Mouse (Mus musculus): Measurements from ENCODE around the gene Ppp2r5c.

The Ppp2r5c gene

DNA sequence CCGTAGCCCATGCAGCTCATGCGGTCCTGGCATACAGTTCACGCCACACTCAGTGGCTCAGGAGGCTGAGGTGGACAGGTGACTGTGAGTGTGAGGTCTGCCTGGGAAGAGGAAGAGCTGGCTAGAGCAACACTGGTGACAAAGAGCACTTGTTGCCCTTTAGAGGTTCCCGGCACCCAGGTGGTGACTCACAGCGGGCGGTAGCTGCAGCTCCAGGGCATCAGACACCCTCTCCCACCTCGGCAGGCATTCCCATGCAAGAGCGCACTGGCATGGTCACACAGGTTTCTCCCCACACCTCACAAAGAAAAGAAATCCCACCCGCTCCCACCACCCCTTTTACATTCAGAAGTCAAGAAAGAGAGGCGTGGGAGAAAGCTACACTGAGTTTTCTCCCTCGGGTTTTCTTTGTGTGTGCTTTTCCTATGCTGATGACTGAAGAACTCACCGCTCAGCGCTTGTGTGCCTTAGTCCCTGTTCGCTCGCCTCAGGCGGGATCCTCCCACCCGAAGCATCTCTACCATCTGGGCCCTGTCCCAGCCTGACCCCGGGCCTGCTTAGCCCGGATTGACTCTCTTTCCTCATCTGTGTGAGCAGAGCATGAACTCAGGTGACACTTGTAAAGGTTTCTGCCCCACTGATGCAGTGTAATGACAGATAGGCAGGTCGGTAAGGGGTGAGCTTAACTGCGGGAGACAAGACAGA lies 108.8 kb downstream of the Ppp2r5c start:
- DNase-seq (ENCODE audit: low spot score in 2 of 2) = no peak

DNA sequence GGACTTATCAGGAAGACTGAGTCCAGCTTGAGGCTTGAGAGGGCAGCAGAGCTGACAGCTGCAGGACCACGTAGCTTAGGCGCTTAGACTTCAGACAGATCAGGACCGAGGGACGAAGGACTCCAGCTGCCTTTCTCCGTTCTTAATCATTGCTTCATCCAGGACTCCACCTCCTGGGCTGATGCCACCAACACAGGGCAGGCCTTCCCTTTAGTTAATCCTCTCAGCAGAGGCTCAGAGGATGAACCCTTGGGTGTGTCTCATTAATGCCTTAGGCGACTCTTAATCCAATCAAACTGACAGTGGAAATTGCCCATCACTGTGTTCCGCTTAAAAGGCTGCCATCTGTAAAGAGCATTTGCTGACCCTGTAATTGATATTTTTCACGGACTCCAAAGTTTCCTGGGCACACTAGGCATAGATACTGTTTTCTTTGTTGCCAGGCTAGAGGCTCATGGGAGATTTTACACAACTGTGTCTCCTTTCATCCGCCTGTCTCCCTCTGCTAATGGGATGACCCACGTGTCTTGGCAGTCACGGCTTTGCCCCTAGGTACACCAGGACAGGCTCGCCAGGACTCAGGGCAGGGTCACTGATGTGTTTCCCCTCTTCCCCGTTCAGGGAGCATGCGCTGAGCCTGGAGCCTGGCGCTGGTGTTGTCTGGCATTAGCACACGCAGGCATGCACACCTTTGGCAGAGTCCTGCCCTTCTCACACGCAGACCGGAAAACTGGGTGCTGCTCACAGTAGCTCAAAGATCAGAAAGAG lies 110.1 kb downstream of the Ppp2r5c start:
- DNase-seq (ENCODE audit: low spot score in 2 of 2) = no peak

DNA sequence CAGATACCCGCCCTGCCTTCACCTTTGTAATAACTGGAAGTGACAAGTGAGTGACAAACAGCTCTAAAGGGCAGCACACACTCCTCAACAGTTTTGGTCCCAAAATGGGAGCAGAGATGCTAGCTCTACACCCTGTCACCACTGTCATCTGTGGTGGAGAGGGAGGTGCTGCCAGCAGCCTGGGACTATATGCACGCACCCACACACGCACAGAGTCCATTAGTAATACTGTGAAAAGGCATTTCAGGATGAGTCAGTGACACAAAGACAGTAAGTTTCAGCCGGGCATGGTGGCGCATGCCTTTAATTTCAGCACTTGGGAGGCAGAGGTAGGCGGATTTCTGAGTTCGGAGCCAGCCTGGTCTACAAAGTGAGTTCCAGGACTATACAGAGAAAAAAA lies 111.3 kb downstream of the Ppp2r5c start:
- DNase-seq (ENCODE audit: low spot score in 2 of 2) = no peak

DNA sequence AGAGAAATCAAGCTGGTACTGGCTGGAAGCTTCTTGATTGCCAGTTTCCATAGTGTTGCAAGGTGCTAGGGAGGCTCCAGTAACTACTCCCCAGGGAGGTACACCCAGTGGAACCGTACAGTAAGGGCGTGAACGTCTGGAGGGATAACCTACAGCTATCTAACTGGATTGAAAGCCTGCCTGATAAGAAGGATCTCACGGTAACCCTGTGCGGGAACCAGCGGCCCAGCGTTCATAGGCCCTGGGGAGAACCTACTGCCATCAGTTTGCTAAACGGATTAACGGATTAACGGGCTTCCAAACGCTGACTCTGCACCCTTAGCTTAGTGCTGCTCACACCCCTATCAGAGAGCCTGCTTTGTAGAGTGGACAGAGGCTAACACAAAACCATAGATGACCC lies 116.5 kb downstream of the Ppp2r5c start:
- DNase-seq (ENCODE audit: low spot score in 2 of 2) = no peak

DNA sequence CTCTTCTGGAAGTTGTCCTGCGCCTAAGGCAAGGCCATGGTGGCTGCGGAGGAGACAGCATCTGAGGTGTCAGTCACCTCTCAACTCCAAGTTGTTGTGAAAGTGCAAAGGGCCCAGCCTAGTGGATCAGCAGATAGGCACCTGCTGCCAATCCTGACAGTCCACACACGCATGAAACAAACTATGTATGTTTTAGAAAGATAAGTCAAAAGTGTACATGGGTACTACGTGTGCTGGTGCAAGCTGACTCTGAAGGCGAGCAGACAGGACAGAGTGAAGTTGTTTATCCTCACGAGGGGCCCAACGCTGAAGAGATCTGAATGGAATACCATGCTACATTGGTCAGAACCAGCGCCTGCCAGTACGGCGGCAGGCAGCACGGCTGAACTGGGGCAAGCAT lies 117.9 kb downstream of the Ppp2r5c start:
- DNase-seq (ENCODE audit: low spot score in 2 of 2) = no peak

DNA sequence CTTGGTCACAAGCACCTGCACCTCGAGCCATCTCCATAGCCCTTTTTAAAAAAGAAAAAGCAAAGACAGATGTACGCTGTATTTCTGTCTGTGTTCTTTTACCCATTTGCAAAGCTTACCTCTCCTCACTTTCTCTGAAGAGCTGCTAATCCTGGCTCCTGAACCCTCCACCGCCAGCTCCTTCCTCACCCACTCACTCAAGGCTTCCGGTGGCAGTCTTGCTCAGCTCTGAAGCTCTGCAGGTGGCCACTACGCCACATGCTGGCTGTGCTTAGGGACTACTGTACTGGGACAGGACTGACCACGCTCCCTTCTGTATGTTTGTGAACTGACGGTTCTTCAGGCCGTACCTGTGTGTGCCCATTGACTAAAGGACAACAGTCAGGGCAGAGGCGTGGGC lies 119.4 kb downstream of the Ppp2r5c start:
- DNase-seq (ENCODE audit: low spot score in 2 of 2) = no peak

DNA sequence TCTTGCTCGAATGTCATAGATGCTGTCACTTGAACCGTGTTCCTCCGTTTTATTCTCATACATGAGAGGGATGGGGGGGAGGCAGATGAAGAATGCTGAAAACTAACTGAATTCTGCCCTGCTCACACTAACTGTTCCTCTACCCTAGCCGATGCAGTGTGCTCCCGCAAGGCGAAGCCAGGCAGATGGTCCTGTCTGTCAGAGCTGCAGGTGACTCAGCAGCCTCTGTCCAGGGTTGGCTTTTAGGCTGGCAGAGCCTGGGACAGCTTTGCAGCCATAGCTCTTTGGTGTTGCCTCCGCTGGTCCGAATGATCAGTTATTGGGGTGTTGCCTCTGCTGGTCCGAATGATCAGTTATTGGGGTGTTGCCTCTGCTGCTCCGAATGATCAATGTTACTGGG lies 124.1 kb downstream of the Ppp2r5c start:
- no peak for DNase-seq (ENCODE audit: low spot score in 2 of 2)

DNA sequence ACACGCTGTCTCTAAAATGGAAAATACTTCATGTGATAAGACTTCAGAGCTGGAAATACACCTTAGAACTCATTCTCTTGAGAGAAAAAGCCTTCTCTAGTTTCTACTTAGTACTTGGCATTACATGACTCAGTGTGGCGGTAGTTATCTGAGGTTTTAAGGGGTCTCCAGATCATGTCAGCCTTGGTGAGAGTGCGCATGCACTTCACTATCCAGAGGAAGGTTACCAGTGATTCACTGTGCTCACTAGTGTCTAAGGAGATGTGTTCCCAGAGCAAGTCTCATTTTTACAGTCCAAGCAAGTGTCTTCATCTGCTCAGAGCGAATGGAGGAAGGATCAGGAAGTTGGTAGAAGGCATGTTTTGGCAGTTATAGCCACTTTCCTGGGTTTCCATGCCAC lies 125.4 kb downstream of the Ppp2r5c start:
- DNase-seq (ENCODE audit: low spot score in 2 of 2) = no peak

DNA sequence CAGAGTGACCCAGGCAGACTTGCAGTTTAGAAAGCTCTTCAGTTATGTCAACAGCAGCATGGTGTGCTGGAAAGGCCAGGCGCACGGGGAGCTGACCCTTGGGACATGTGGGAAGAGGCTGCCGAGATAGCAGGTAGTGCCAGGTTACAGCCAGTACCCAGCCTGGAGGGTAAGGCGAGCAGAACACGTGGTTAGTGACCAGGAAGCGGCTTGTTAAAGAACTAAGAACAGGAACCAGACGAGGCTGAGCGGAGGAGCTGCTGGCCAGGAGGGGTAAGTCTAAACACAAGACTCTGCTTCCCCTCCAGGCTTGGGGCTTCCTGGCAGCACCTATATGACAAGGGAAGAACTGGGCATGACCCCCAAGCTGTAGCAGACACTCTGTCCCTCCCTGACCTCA lies 126.7 kb downstream of the Ppp2r5c start:
- no peak for DNase-seq (ENCODE audit: low spot score in 2 of 2)

DNA sequence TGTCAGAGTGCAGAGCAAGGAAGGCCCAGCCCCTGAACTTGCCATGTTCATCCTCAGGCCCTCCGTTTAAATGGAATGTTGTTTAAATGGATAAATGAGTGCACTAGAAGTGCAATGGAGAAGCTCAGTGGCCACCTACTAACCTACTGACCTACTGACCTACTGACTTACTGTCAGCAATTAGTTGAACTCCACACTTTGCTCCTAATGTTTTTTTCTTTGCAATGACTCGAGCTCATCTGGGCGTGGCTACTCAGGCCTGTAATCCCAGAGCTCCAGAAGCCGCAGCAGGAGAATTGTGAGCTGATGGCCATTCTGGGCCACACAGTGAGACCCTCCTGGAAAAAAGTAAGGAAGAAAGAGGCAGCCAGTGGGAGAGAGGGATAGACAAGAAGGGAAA lies 129.0 kb downstream of the Ppp2r5c start:
- no peak for DNase-seq (ENCODE audit: low spot score in 2 of 2)

DNA sequence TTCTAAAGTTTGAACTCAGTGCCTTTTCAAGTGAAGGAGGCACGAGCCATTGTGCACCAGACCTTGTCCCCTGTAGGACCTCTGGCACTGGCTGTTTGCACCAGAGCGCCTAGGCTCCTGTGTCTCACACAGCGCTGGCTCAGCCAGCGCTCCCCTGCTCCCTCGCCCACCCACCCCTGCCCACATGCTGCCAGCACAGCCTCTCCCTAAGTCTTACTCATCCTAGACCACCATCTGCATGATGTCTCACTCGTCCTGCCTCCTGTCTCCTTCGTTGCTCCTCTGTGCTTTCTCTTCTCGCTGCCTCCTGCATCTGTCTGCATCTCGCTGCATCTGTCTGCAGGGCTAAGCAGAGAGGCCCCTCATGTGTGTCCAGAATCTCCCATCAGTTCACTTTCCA lies 131.4 kb downstream of the Ppp2r5c start:
- no peak for DNase-seq (ENCODE audit: low spot score in 2 of 2)

DNA sequence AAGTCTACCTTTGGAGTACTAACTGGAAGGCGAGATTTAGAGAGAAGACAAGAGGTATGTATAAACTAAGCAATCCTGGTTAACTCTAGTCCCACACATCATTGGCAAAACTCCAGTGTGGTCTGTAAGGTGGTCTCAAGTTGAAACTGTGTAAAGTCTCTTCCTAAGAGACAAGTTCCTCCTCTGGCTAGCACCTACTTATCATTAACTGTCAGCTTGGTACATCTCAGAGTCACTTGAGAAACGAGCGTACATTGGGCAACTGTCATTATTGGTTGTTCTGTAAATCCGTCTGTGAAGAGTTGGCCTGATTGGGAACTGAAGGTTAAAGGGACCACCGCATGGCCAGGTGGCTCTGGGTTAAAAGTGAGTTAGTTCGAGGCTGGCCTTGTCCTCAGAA lies 141.7 kb downstream of the Ppp2r5c start:
- DNase-seq (ENCODE audit: low spot score in 2 of 2) = no peak

DNA sequence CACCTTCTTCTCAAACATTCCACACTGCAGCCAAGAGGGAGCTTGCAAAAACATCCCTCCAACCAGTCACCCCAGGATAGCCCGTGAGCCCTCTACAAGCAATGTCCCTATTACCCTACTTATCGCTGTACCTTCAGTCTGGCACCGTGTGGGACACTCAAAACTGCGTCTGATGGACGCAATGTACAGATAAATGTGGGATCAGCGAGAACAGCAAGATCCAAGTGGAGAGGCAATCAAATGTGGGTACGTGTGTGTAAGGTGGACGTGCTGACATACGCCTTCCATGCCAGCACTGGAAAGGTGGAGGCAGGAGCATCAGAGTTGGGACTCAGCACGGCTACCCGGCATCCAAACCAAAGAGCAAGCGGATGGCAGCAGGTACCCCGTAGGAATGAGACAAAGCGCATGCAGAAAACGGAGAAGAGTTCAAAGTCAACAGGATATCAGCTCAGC lies 143.9 kb downstream of the Ppp2r5c start:
- DNase-seq (ENCODE audit: low spot score in 2 of 2) = no peak

DNA sequence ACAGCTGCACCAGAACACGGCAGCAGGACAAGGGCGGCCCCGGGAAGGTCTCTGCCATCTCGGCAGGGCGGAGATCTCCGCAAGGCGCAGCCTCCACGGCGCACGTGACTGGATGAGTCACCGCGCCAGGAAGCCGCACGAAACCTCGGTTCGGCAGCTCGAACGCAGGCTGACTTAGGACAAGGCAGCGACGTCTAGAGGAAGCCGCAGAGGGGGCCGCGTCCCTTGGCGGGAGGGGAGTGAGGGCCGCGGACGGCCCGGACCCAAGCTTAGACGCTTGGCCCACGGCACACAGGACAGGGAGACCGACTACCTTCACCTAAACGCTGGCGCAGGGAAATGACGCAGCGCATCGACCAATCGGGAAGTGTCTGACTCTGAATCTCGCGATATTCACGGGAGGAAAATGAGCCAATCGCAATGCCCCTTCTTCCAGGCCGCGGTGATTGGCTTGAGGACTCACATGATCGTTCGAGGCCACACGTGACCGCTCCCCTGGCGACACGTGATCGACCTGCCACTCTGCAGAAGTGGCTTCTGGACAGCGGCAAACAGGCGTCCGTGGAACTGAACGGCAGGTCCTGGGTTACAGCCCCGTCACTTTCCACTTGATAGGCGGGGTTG lies 144.5 kb downstream of the Ppp2r5c start:
- peak; percentile 98 to 99 for DNase-seq (ENCODE audit: low spot score in 2 of 2)

DNA sequence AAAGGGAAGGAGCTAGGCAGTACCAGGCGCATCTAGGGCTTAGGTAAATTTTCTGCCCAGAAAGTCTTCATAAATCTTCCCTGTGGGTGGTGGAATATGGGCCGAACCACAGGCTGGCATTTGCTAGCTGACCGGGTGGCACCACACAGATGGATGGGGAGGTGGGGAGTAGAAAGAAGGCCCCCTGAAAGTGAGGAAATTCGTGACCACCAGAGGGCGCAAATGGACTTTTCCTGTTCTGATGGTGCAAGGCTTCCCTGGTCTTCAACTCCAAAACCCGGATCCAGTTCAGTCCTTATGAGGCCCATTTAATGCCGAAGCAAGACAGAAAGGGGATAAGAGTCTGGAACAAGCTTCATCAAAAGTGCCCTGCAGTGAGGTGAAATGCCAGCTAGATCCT lies 151.6 kb downstream of the Ppp2r5c start:
- peak; percentile 22 to 41 for DNase-seq (ENCODE audit: low spot score in 2 of 2)

DNA sequence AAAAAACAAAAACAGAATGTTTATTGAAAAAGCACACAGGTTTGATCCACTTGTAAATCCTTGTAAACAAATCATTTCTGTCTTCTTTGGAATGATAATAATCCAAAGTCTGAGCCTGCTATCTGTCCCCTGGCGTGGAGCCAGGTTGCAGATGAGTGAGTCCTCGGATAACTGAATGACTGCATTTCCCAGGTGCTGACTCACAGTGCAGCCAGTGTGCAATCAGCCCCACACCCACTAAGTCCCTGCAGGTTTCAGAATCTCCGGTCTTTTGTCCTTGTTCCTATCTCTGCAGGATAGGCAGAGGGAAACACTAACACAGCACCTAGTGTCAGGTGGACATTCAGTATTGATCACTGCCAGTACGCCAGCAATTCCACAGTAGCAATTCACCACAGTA lies 152.9 kb downstream of the Ppp2r5c start:
- no peak for DNase-seq (ENCODE audit: low spot score in 2 of 2)

DNA sequence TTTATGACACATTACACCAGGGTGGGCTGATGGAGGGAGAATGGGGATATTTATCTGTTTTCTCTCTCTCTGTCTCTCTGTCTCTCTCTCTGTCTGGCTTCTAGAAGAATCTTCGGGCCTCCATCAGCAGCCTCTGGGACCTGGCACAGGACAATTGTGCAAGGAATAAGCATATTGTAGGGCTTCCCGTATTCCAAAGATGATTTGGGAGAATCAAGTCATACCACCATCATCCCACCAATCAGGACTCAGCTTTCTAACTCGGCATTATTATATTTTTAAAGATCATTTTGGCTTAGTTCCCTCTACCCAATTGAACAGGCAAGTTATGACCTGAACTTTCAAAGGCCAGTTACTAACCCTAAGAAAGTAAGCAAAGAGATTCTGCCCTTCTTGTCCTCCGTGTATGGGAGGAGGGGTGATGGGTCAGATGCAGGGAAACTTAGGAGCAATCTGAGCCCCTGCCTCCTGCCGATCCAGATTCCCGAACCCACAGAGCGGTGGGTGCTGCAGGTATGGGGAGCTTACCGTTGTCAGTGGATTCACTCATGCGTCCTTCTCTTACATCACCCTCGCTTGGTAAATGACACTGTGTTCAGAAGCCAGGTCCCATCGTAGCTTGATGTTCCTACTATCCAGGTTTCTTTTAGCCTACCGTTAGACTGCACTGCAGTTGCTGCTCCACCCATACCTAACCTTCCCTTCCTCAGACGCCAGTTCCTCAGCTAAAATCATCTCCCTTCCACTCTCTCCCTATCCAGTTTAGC lies 153.5 kb downstream of the Ppp2r5c start:
- DNase-seq (ENCODE audit: low spot score in 2 of 2) = no peak

DNA sequence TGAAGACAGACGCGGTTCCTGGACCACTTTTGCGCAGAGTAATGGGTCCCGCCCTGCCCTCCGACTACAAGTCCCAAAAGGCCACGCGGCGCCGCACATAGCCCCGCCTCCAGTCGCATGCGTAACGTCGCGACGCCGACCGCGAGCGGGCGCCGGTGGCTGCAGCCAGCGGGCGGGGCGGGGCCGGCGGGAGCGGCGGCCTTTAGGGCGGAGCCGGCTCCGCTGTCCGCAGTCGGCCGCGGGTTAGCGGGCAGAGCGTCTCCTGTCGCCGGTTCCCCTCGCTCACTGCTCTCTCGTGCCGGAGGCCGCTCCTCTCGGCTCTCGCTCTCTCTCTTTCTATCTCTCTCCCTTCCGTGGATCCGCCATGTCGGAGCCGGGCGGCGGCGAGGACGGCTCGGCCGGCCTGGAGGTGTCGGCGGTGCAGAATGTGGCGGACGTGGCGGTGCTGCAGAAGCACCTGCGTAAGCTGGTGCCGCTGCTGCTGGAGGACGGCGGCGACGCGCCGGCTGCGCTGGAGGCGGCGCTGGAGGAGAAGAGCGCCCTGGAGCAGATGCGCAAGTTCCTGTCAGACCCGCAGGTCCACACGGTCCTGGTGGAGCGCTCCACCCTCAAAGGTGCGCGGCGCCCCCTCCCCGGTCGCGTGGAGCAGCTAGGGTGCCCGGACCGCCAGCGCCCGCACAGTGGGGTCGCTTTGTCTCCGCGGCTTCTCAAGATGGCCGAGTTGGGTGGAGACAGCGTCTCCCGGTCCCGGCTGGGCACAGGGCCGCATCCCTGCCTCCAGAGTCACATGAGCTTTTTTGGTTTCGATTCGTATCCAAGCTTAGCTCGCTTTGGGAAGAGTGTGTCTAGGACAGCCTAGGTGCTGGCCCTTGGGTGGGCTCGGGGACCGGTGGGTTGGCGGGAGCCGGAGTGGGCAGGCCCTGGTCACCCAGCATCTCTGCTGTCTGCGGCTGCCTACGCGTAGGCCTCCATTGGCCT lies 154.6 kb downstream of the Ppp2r5c start, which contains the start of gene Dync1h1:
Gene Dync1h1, plus strand, starts transcription at position 212 of the 978 bp plus-strand sequence.
- DNase-seq (ENCODE audit: low spot score in 2 of 2) = peak; percentile 93 to 94

DNA sequence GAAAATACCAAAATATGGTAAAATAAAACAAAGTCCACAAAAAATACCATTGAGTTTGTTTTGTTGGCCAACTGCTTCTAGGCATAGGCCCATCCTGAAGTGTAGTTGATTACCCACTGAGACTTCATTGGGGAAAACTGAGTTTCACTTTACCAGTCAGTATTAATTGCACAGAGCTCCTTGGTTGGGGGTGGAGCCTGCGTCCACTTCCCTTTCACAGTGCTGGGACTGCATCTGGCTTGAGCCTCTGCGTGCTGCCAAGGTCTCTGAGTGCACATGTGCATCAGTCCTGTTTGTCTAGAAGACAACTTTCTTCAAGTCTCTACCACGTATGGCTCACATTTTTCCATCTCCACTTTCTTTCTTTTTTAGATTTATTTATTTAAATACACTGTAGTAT lies 159.2 kb downstream of the Ppp2r5c start:
- peak; percentile 29 to 37 for DNase-seq (ENCODE audit: low spot score in 2 of 2)

DNA sequence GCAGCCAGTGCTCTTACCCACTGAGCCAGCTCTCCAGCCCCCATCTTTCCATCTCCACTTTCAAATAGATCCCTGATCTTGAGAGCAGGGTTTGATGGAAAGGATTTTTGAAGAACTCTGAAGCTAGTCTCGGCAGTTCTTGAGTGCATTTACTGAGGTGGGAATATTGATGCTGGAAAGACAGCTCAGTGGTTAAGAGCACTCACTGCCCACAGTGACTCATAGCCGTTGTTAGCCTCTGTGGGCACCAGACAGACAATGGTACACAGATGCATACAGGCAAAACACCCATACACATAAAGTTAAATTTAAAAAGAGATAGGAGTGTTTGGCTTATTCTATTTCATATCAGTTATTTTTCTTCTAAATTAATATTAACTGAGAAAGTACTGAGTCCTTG lies 159.8 kb downstream of the Ppp2r5c start:
- no peak for DNase-seq (ENCODE audit: low spot score in 2 of 2)

Data from spleen, postnatal 36 days (tissue).